Mouse (Mus musculus) cerebral cortex, adult 2 months (tissue): ENCODE data around the gene Cxcl14.

Experiments used
- WGBS: fragments of 180-500 bp; shearing (Covaris S2); methylation state at CpG from one replicate; pipeline ENCODE4 v1.1.7; 2018; 5-methylcytosine and 5-hydroxymethylcytosine counted together

Cxcl14 gene

GRCm38 (mm10) chr13:56251924-56252619, 44.3 kb downstream of the Cxcl14 start, which contains the start of gene Neurog1:
Gene Neurog1, minus strand, starts transcription at chr13:56252163.
- WGBS = 1% methylated on average over 65 of the region's 65 CpGs

- 5% methylated on average over 59 of the region's 59 CpGs for WGBS
These were observed 45.0 kb downstream of the Cxcl14 start for GRCm38 (mm10) chr13:56251176-56251923.

GRCm38 (mm10) chr13:56250551-56251161, 45.7 kb downstream of the Cxcl14 start:
- WGBS = 14% methylated on average over 14 of the region's 14 CpGs

- 25% methylated on average over 13 of the region's 13 CpGs for WGBS
These were observed 46.6 kb downstream of the Cxcl14 start for GRCm38 (mm10) chr13:56249593-56250341.

- 82% methylated on average over 5 of the region's 5 CpGs for WGBS
These were observed 53.2 kb downstream of the Cxcl14 start for GRCm38 (mm10) chr13:56243104-56243503.

- WGBS = 56% methylated on average over 16 of the region's 16 CpGs
These were observed 56.2 kb downstream of the Cxcl14 start for GRCm38 (mm10) chr13:56240012-56240770.
